ENCODE assay signal across 8 mouse cellular contexts in the genomic region with DNA sequence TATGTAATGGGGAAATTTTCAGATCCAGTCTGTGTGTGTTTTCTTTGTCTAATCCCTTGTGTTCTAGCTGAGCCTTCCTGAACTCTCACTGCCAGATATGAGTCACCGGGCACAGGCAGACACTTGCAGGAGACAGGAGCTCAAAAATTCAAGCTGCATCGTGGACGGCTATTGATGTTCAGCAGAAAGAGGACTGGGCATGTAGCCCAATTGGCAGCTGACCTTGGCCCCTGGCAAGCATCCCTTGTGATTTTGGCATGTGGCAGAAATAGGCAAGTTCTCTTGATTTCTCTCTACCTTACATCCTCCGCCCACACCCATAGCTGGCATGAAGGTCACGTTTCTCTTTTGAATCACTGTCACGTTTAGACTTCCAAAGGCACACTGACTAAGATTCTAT. TPM values are rescaled to one million over a fixed set of nuclear protein-coding genes. Genes with fewer than 3 reads are reported as not detected.
DNase-seq lines count a peak whose midpoint lies in the region; ATAC-seq lines count a peak whose summit lies in the region.

No protein-coding gene starts in this region.

- DNase-seq in 3134 (ENCODE audit: extremely low read depth, insufficient read length, low spot score) (peak; percentile 87), 416B (ENCODE audit: low read depth) (peak; percentile 24)
- DNase-seq in cerebellum, adult 9-10 months, result peak; percentile 91
- peak; percentile 90 for DNase-seq in gonadal fat pad, adult 2 months (ENCODE audit: low read depth)
- DNase-seq in layer of hippocampus, postnatal 36 days, result peak; percentile 79 to 82
- DNase-seq in right cerebral cortex, postnatal 4 days, result peak; percentile 71
- DNase-seq in thymus, postnatal 14 days, result no peak

- no peak for ATAC-seq in megakaryocyte, adult 5-6 weeks (ENCODE audit: poor library complexity, severe bottlenecking)

RNA-seq across cellular contexts. Expression of a gene that starts 15.0 kb away (rescaled TPM):
- polyA plus RNA-seq in gonadal fat pad, adult 2 months (2012; rRNA removed), result 5.2 and 7.1 TPM in 2 replicates
- total RNA-seq in layer of hippocampus, postnatal 36 days (2021), result 10 to 100 TPM; 40.0 to 40.5 TPM
- total RNA-seq in megakaryocyte, adult 5-6 weeks (2015), result not detected in 2 replicates
- 0.07 and 0.20 TPM in 2 replicates for total RNA-seq in megakaryocyte, adult 5-6 weeks (2017)

Comparison
In these comparisons a context has a peak if more than half of its experiments do, and no peak if none do; other contexts are left out.
1. RNA of a gene that starts 15.0 kb away (total RNA-seq): 40.0 to 40.5 TPM in layer of hippocampus, postnatal 36 days; 0.07 to 0.20 TPM in megakaryocyte, adult 5-6 weeks; every median in the first group is over 10 times any median in the second.